Mouse (Mus musculus) thymus, postnatal 14 days (tissue): ENCODE data around the gene Ptprr.

Experiments used
- DNase-seq: peaks from one replicate; pipeline ENCODE4 v3.0.0; 2021

Gene Ptprr

GRCm38 (mm10) chr10:116017845-116018479 is at the start of gene Ptprr:
Gene Ptprr, plus strand, starts transcription at chr10:116018213.
- DNase-seq = no peak

- DNase-seq = no peak
Measured at GRCm38 (mm10) chr10:115976345-115976744, 41.7 kb upstream of the Ptprr start.

GRCm38 (mm10) chr10:115978992-115979391 is 39.0 kb upstream of the Ptprr start:
- DNase-seq = no peak

GRCm38 (mm10) chr10:115980018-115980417 is 38.0 kb upstream of the Ptprr start:
- DNase-seq = no peak

- no peak for DNase-seq
Measured at GRCm38 (mm10) chr10:115984308-115984707, 33.7 kb upstream of the Ptprr start.

- DNase-seq = no peak
Measured at GRCm38 (mm10) chr10:116001838-116002237, 16.2 kb upstream of the Ptprr start.

GRCm38 (mm10) chr10:116006675-116007074 is 11.3 kb upstream of the Ptprr start:
- DNase-seq = no peak

- DNase-seq = no peak
Measured at GRCm38 (mm10) chr10:116018480-116018891, 473 bp downstream of the Ptprr start.

GRCm38 (mm10) chr10:116019086-116019860 is 1.3 kb downstream of the Ptprr start:
- no peak for DNase-seq

GRCm38 (mm10) chr10:116021081-116021480 is 3.1 kb downstream of the Ptprr start:
- DNase-seq = no peak

- DNase-seq = no peak
Measured at GRCm38 (mm10) chr10:116038150-116038549, 20.1 kb downstream of the Ptprr start.

GRCm38 (mm10) chr10:116075954-116076353 is 57.9 kb downstream of the Ptprr start:
- no peak for DNase-seq

- no peak for DNase-seq
Measured at GRCm38 (mm10) chr10:116078636-116079035, 60.6 kb downstream of the Ptprr start.

- no peak for DNase-seq
Measured at GRCm38 (mm10) chr10:116079396-116079795, 61.4 kb downstream of the Ptprr start.

GRCm38 (mm10) chr10:116080841-116081240 is 62.8 kb downstream of the Ptprr start:
- DNase-seq = no peak

GRCm38 (mm10) chr10:116083965-116084364 is 66.0 kb downstream of the Ptprr start:
- no peak for DNase-seq

- DNase-seq = no peak
Measured at GRCm38 (mm10) chr10:116096466-116096865, 78.5 kb downstream of the Ptprr start.

GRCm38 (mm10) chr10:116098470-116098869 is 80.5 kb downstream of the Ptprr start:
- no peak for DNase-seq

- DNase-seq = no peak
Measured at GRCm38 (mm10) chr10:116108176-116108575, 90.2 kb downstream of the Ptprr start.

- DNase-seq = no peak
Measured at GRCm38 (mm10) chr10:116108730-116109129, 90.7 kb downstream of the Ptprr start.

- no peak for DNase-seq
Measured at GRCm38 (mm10) chr10:116112868-116113267, 94.9 kb downstream of the Ptprr start.

- no peak for DNase-seq
Measured at GRCm38 (mm10) chr10:116113867-116114474, 96.0 kb downstream of the Ptprr start, which contains the start of gene 4933416C03Rik. Gene 4933416C03Rik, minus strand, starts transcription at chr10:116113917.

GRCm38 (mm10) chr10:116115881-116116677 is 98.1 kb downstream of the Ptprr start:
- no peak for DNase-seq
